Mouse (Mus musculus) limb, embryonic 10.5 days (tissue): ENCODE measurements around the gene Vwa2. TPM values are rescaled to one million over a fixed set of nuclear protein-coding genes. Genes with fewer than 3 reads are reported as not detected.

Experiments used
- DNase-seq: peaks from one replicate; pipeline ENCODE4 v3.0.0-alpha.2; 2017; ENCODE audit warnings: low spot score
- H3K27ac ChIP-seq: fragments of 300-500 bp; sonication (generic); 2 replicates; pipeline ENCODE4 v1.5.1; 2016; ENCODE audit warnings: mild to moderate bottlenecking
- H3K27me3 ChIP-seq: fragments of 300-500 bp; sonication (generic); 2 replicates; pipeline ENCODE4 v1.6.1; 2016; ENCODE audit warnings: low read depth, mild to moderate bottlenecking; ENCODE audit not compliant: poor library complexity, severe bottlenecking
- H3K36me3 ChIP-seq: fragments of 300-500 bp; sonication (generic); 2 replicates; pipeline ENCODE4 v1.6.1; 2016; ENCODE audit warnings: mild to moderate bottlenecking, moderate library complexity
- H3K4me1 ChIP-seq: fragments of 300-500 bp; sonication (generic); 2 replicates; pipeline ENCODE4 v1.6.1; 2016
- H3K4me3 ChIP-seq: fragments of 300-500 bp; sonication (generic); 2 replicates; pipeline ENCODE4 v1.5.1; 2016; ENCODE audit warnings: mild to moderate bottlenecking, moderate library complexity
- H3K9me3 ChIP-seq: fragments of 300-500 bp; sonication (generic); replicated peaks from 2 replicates; pipeline ENCODE4 v1.6.1; 2016; ENCODE audit warnings: mild to moderate bottlenecking
- WGBS: fragments of 180-500 bp; shearing (Covaris S2); methylation state at CpG from one replicate; pipeline ENCODE4 v1.1.7; 2016; 5-methylcytosine and 5-hydroxymethylcytosine counted together
- polyA plus RNA-seq: library from polyadenylated mRNA; unstranded; fragments of >200 nt; fragmentation: Nextera tagmentation; extraction: Ambion mirVana; gene quantifications from 2 replicates; pipeline ENCODE4 v1.2.1, GENCODE M21; 2016

The Vwa2 gene
- polyA plus RNA-seq, result 3.7 and 4.9 TPM in 2 replicates

DNA sequence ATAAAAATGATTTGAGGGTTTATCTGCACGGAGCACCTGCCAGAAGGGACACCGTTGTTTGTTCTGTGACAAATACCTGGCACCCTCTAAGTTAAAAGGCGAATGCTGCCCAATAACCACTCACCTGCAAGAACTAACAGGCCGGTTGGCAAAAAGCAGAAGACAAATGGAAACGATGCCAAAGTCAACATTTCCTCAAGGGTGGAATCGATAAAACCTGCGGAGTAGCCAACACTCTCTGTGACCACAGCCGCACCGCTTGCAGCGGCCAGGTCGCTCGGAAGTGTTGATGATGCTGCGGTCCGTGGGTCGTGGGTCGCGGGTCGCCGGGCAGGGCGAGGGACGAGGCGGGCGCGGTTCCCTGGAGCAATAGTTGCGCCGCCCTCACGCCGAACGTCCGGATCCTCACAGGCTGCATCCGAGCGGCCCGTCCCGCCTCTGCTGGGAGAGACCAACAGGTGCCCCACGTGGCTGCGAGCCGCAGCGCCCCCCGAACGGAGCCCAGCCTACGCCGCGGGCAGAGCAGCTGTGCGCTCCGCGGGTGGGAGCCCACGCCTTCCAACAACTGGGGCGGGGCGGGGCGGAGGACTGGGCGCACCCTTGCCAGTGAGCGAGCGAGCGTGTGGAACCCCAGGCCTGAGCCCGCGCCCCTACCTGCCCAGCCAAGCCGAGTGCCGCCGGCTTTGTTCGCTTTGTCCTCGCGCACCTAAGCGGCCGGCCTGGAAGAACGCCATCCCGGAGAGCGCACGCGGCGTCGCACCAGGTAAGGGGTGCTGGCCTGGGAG lies at the start of gene Vwa2:
Gene Vwa2 (plus strand): TSS at position 434 of the 785 bp plus-strand sequence.
- H3K4me3 ChIP-seq, result peak within 1 kb of the TSS; percentile 61
- DNase-seq, result peak; percentile 68
- H3K36me3 ChIP-seq, result no peaks in the 10 kb centered on the region
- H3K4me1 ChIP-seq, result peaks cover 19% of the 10 kb centered on the region
- peaks cover 98% of the 10 kb centered on the region for H3K27me3 ChIP-seq
- WGBS, result 2% methylated on average over 71 of the region's 71 CpGs
- H3K9me3 ChIP-seq, result no peaks in the 10 kb centered on the region
- peak within 1 kb of the TSS; percentile 78 for H3K27ac ChIP-seq

DNA sequence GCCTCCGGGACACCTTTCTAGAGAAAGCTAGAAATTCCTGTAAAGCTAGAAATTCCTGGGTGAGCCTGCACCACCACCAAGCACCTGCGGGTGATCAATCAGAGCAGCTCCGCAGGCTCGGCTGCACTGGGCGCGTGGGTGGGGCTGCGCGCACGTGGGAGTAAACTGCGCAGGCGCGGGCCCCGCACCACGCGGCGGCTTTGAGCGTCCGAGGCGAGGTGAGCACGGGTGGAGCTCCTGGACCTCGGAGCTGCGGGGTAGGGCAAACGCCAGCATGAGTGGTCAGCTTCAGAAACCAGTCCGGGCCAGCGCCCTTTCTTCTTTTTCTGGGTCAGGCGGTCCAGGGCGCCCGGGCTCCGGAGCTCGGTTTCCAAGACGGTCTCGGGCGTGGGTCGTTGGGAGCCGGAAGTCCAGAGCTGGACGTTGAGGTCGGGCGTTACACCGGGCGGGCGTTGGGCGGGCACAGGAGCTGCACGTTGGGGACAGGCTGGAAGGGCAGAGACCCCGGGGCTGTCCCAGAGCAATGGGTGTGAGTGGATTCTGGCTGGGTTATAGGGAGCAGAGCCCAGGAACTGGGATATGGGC lies 47.9 kb upstream of the Vwa2 start, which contains the start of gene Tdrd1:
Gene Tdrd1 (plus strand): TSS at position 163 of the 585 bp plus-strand sequence.
- no peaks in the 10 kb centered on the region for H3K9me3 ChIP-seq
- H3K4me3 ChIP-seq, result peak within 1 kb of the TSS; percentile 28
- no peaks in the 10 kb centered on the region for H3K36me3 ChIP-seq
- DNase-seq, result peak; percentile 47
- WGBS, result 53% methylated on average over 44 of the region's 44 CpGs
- no peak within 1 kb of the TSS for H3K27ac ChIP-seq
- peaks cover 11% of the 10 kb centered on the region for H3K4me1 ChIP-seq
- peaks cover 74% of the 10 kb centered on the region for H3K27me3 ChIP-seq

DNA sequence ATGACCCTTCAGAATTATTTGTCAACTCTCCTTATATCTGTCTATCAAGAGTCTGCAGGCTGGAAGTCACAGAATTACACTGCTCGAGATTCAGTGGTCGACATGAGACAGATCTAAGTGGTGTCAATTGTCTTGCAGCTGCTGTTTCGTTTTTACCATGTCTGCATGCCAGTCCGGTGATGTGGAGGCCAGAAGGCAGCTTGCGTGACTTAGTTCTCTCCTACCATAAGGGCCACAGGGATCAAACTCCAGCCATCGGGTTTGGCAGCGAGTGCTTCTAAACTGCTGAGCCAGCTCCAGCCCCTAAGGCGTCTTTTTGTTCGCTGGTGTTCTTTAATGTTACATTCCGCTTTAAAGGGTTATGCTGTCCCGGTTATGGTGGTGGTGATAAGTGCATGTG lies 45.7 kb upstream of the Vwa2 start:
- H3K27ac ChIP-seq, result no peak overlapping the region
- H3K4me3 ChIP-seq, result no peak overlapping the region
- WGBS, result 87% methylated on average over 11 of the region's 11 CpGs
- H3K27me3 ChIP-seq, result peaks cover 90% of the 10 kb centered on the region
- H3K4me1 ChIP-seq, result peaks cover 4% of the 10 kb centered on the region; the same call in 1 of the 2 replicates
- DNase-seq, result no peak
- H3K9me3 ChIP-seq, result no peaks in the 10 kb centered on the region
- no peaks in the 10 kb centered on the region for H3K36me3 ChIP-seq

DNA sequence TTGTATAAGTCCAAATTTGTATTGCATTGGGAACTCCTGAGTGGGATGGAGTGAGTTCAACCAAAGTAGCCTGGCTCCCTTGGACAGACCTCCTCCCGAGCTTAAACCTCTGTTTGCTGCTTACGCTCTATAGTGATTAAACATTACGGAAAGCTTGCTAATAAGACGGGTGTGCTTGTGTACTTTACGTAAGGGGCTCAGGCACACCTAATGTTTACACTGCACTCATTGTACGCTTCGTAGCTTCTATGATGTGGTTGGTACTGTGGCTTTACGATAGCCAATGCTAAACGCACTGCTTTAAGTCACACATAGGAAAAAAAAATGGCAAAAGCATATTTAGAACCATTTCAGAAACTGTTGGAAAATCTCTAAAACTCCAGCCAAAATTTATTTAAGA lies 44.8 kb upstream of the Vwa2 start:
- Histone ChIP-seq H3K4me1 (peaks cover 4% of the 10 kb centered on the region; the same call in 1 of the 2 replicates), H3K27ac (no peak overlapping the region), H3K9me3 (no peaks in the 10 kb centered on the region), H3K4me3 (no peak overlapping the region), H3K36me3 (no peaks in the 10 kb centered on the region), H3K27me3 (peaks cover 91% of the 10 kb centered on the region)
- DNase-seq, result no peak
- WGBS, result 90% methylated on average over 9 of the region's 9 CpGs

DNA sequence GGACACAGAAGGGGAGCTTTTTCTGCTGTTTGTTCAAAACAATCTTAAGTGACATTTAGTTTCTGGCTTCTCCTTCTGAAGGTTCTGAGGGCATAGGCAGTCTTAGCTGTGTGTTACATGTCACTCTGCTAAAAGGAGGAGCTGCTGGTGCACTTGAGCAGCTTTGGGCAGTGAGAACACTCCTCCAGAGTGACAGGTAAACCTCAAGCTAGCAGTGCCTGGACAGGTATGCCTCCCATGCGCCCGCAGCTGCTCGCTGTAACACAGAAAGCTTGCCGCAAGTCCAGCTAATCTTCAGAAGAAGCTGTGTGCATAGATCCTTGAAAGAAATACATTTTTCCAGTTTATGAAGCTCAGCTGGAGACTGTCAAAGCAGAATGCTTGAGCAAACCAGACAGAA lies 43.9 kb upstream of the Vwa2 start:
- Histone ChIP-seq H3K4me3 (no peak overlapping the region), H3K36me3 (no peaks in the 10 kb centered on the region), H3K4me1 (peaks cover 4% of the 10 kb centered on the region; the same call in 1 of the 2 replicates), H3K9me3 (no peaks in the 10 kb centered on the region), H3K27ac (no peak overlapping the region), H3K27me3 (peaks cover 90% of the 10 kb centered on the region)
- DNase-seq, result no peak
- WGBS, result 93% methylated on average over 4 of the region's 4 CpGs

DNA sequence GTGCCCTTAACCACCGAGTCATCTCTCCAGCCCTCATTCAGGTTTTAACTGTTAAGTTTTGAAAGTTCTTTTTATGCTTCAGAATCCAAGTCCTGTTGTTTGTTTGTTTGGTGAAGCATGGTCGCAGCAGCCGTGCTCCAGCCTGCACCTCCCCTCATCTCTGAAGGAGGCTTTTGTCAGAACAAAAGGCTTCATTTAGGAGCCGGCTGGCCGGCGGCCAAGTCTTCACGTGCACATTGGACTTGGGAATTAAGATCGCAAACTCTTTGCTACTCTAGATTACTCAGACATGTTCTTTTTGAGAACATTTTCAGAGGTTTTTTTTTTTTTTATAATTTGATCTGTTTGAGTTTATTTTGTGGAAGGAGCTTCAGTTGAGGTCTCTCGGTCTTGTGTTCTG lies 38.7 kb upstream of the Vwa2 start:
- H3K27me3 ChIP-seq, result peaks cover 85% of the 10 kb centered on the region
- peaks cover 20% of the 10 kb centered on the region for H3K4me1 ChIP-seq
- no peaks in the 10 kb centered on the region for H3K36me3 ChIP-seq
- WGBS, result 92% methylated on average over 9 of the region's 9 CpGs
- H3K9me3 ChIP-seq, result no peaks in the 10 kb centered on the region
- H3K27ac ChIP-seq, result no peak overlapping the region
- DNase-seq, result no peak
- H3K4me3 ChIP-seq, result no peak overlapping the region

DNA sequence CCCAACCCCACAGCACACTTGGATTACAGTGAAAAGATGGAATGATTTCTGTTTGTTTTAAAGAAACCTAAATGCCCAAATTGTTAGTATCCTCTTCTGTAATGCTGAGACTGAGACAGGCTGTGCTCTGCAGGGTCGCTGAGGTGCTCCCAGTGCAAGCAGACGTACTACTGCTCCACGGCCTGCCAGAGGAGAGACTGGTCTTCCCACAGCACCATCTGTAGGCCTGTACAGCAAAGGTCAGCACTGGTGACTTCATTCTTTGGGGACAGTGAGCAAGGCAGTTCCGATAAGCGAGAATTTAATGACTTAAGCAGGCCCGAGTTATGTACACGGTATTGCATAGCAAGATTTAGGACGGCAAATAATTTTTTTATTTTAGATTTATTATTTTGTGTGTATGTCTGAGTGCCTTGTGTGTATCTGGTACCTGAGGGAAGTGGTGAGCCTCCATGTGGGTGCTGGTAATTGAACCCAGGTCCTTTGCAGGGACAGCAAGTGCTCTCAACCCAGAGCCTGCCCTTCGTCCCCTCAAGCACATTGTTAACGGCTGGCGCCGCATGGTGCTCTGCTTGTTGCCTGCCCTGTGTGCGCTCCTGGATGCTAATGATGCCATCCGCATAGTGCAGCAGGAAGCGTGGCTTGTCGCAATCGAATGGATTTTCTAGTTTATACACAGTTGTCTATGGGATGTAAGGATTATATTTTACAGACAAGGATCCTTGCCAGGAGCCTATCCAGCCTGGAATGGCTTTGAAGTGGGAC lies 34.9 kb upstream of the Vwa2 start:
- H3K36me3 ChIP-seq, result no peaks in the 10 kb centered on the region
- 61% methylated on average over 17 of the region's 17 CpGs for WGBS
- H3K4me1 ChIP-seq, result peaks cover 20% of the 10 kb centered on the region
- peak overlapping the region; percentile 36; the same call in 1 of the 2 replicates for H3K27ac ChIP-seq
- H3K4me3 ChIP-seq, result no peak overlapping the region
- peaks cover 86% of the 10 kb centered on the region for H3K27me3 ChIP-seq
- H3K9me3 ChIP-seq, result no peaks in the 10 kb centered on the region
- DNase-seq, result peak; percentile 71

DNA sequence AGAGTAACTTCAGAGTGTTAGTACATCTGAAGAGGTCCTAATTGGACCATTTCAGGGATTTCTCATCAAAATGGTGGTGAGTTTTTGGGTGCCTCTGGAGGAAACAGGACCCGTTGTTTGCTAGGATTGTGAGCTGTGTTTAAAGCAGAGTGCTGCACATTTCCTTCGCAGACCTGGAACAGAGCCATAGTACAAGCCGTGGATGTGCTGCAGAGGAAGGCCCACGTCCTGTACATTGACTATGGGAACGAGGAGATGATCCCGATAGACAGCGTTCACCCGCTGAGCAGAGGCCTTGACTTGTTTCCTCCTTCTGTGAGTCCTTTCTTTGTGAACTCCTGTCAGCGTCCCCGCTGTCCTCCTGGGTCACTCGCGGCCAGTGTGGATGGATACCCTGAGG lies 31.1 kb upstream of the Vwa2 start:
- Histone ChIP-seq H3K4me1 (peaks cover 20% of the 10 kb centered on the region), H3K36me3 (no peaks in the 10 kb centered on the region), H3K9me3 (no peaks in the 10 kb centered on the region), H3K27ac (no peak overlapping the region), H3K27me3 (peaks cover 78% of the 10 kb centered on the region), H3K4me3 (no peak overlapping the region)
- DNase-seq, result no peak
- 93% methylated on average over 12 of the region's 12 CpGs for WGBS

DNA sequence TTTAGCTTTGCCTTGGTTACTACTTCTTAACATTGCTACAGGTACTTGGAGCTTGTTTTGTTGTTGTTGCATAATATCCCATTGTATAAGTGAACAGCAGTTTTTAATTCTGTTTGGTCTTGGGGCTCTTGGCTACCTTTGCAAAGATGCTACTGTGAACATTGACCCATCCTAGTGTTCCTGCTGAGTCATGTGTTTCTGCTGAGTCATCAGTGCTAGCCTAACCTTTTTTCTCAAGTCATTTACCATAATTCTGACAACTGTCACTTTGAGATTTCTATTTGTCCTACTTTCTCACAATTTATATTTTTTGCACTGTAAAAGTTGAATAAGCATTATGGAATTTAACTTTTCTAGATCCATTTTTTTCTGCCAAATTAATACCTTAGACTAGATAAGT lies 21.5 kb upstream of the Vwa2 start:
- H3K27me3 ChIP-seq, result peaks cover 22% of the 10 kb centered on the region
- no peak overlapping the region for H3K27ac ChIP-seq
- peaks cover 9% of the 10 kb centered on the region for H3K4me1 ChIP-seq
- H3K36me3 ChIP-seq, result no peaks in the 10 kb centered on the region
- no peak for DNase-seq
- no peaks in the 10 kb centered on the region for H3K9me3 ChIP-seq
- H3K4me3 ChIP-seq, result no peak overlapping the region

DNA sequence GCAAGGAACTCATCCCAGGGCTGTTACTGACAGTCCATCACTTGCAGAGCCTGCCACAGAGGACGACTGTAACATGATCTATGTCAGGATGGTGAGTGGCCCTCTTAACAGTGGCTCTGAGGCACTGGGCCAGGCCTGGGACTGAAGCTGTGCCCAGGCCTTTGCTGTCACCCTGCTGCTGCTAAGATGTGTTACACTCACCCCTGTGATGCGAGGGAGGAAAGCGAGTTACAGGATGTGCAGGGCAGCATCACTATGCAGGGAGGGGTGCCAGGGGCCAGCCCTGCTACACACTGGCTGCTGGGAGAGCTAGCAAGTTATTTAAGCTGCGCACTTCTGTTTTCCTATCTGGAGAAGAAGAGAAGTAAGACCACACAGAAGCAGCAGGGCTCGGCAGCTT lies 17.6 kb upstream of the Vwa2 start:
- 30% methylated on average over 5 of the region's 5 CpGs for WGBS
- Histone ChIP-seq H3K4me3 (no peak overlapping the region), H3K36me3 (no peaks in the 10 kb centered on the region), H3K4me1 (peaks cover 30% of the 10 kb centered on the region), H3K9me3 (no peaks in the 10 kb centered on the region), H3K27me3 (peaks cover 22% of the 10 kb centered on the region), H3K27ac (no peak overlapping the region)
- DNase-seq, result no peak

DNA sequence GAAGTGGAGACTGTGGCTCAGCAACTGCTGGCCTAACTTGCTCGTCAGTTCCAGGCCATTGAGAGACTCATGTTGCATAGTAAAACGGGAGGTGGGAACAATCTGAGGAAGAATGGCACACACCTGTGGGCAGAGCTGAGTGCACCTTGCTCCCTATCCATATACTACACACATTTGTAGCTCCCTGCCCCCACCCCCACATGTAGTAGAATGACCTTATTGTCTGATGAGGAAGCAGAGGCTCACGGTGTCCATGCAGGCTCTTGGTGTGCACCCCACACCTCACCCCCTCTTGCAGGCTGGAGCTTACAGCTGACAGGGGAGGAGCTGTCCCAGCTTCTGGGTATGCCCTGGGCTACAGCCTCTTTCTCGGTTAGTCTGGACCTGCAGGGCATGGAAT lies 6.3 kb upstream of the Vwa2 start:
- H3K27ac ChIP-seq, result no peak overlapping the region
- H3K36me3 ChIP-seq, result no peaks in the 10 kb centered on the region
- 0 out of 2 replicates have a peak, but pooled peaks cover 4% of the 10 kb centered on the region for H3K4me1 ChIP-seq
- H3K27me3 ChIP-seq, result peaks cover 86% of the 10 kb centered on the region
- WGBS, result 66% methylated on average over 4 of the region's 4 CpGs
- H3K4me3 ChIP-seq, result no peak overlapping the region
- no peak for DNase-seq
- H3K9me3 ChIP-seq, result no peaks in the 10 kb centered on the region

DNA sequence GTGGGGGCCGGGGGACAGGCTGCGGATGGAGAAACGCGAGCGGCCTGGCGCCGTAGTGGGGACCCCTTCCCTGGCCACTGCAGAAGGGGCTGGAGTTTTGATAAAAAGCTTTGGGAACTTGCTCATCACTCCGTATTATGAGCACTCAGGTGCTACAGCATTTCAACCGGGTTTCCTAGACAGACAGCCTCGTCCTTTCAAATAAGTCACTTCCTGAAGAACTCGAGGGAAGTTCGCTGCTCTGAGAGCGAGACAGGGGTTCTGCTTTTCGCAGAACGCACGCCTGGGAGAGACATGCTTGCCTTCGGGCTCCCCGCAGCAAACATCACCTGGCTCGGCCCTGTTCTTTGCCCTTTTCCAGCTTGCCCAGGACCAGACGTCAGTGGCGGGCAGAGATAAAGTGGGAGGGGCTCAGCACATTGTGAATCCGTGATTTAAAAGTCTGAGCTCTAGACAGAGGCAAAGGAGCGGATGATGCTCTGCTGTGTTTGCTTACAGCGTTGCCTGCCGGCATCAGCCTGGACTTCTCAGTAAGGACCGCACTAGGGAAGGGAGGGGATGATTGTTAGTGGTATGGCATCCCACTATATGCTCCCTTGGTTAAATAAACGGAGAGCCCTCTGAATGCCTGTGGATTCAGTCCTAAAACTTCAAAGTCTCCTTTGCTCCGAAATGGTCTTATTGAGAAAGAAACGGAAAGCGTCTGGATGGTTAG lies 709 bp downstream of the Vwa2 start:
- peaks cover 22% of the 10 kb centered on the region for H3K4me1 ChIP-seq
- no peaks in the 10 kb centered on the region for H3K36me3 ChIP-seq
- no peaks in the 10 kb centered on the region for H3K9me3 ChIP-seq
- DNase-seq, result peak; percentile 56
- peak overlapping the region; percentile 61 for H3K4me3 ChIP-seq
- peak overlapping the region; percentile 78 for H3K27ac ChIP-seq
- H3K27me3 ChIP-seq, result peaks cover 91% of the 10 kb centered on the region
- 10% methylated on average over 30 of the region's 30 CpGs for WGBS
